Mouse (Mus musculus): ENCODE data around the gene Trim6. TPM values are rescaled to one million over a fixed set of nuclear protein-coding genes. Genes with fewer than 3 reads are reported as not detected.
A peak's percentile ranks its signal among the peaks of the same experiment; 100 is the strongest.
"Not testable (repeated sequence)": the region's sequence is repeated elsewhere in the genome, so short reads cannot be mapped to it uniquely, and the experiment has no call there.

The Trim6 gene
- total RNA-seq (2021): 1 to 10 TPM in 1 of 2 experiments, under 1 TPM in 1; 0.45 to 1.7 TPM

DNA sequence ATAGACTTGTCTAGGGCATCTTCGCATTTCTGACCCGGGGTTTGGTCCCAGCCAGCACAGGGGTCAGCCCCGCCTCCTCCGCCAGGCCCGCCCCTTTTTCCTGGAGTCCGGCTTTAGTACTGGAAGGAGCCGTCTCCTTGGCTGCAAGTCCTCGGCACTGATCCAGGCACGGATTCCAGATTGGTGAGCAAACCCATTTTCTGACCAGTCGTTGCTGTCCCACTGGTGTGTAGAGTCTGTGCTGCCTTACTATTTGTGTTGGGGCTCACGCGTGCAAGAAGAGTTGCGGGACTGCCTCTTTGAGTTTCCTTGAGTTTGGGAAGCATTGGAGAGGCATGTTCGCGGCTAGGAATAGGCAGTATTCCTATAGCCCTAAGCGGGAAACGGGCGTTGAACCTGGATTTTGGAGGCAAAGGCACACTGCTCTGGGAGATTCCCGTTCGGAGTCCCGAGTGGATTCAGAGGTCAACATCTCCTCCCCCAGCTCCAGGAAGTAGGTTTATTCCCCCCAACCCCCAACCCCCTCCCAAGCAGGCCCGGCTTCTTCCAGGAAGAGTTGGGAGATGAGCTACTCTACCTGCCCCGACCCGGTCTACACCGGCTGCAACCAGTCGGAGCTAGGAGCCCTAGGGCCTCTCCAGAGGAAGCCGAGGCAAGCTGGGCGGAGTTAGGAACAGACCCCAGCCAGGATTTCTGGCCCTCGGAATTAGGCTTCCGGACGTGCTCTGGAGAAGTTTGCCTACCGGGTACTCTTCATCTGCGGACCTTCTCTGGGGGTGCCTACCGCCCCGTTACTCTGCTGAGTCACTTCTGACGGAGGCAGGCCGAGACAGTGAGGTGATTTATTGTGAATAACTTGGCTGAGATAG, at the start of gene Trim6:
Trim6 (plus strand) TSS at position 93 of the 869 bp plus-strand sequence.
- DNase-seq: peak; percentile 86 to 90
- intact Hi-C loops (cut with DNase I): no loop called here

DNA sequence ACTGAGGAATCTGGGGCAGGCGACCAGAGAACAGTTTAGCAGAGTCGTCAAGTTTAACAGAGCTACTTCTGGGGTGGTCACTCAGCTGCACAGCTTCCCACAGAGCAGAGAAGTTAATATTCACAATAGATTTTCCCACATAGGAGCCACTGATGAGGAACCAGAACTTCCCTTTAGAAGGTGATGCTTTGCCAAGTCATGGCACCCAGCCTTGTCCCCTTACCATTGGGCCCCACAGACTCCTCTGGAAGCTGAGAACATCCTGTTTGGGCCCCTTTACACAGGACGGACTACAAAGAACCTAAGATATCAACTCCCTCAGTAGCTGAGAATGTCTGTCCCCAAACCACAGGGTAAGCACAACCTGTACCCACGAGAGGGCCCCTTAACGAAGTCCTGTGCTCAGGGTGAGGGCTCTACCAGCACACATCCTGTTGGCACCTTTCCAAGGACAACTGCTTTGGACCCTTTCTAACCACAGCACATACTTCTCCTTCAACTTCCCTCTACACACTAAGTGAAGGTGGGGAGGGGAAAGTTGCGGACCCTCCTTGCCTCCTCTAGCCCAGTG, 48.9 kb upstream of the Trim6 start:
- intact Hi-C loops (cut with DNase I): no loop called here
- no peak for DNase-seq

DNA sequence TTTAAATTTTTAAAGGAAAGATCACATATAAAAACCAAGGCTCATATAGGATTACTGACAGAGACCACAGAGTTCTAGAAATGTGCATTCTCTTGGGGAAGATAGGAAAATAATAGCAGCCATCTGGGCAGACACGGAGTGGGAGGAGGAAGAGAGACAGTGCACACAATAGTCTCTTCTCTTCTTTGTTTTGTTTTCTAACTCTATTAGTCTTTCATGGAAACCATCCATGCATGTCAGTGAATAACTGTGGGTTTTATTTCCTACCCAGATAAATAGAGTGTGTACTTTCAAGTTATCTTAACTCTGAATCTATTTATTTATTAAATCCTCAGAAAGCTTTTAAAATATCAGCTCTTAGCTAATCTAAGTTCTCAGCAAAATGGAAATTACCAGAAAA, 43.5 kb upstream of the Trim6 start:
- DNase-seq: no peak
- intact Hi-C loops (cut with DNase I): no loop called here

DNA sequence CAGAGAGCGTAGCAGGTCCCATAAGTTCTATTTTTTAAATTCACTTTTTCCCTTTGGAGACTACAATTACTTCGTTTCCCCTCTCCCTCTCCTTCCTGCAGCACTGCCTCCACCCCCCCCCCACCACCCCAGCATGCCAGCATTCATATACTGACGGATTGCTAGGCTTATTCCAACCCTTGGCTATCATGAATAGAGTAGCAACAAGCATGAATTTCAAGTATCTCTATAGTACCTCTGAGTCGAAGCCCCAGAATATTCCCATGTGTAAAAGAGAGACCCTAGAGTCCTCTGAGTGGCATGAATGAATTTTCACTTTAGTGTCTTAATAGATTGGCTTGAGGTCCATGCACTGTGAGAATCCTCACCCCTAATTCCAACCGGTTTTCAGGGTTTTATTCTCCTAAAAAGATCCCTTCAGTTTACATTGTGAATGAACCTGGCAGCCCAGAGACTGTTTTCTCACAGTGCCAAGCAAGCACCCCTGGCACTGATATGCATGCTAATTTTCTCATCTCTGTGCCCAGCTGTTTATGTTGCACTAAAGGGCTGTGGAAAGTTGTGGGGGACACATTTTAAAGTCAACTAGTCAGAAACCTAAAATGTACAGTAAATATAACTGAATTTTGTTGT, 40.1 kb upstream of the Trim6 start:
- intact Hi-C loops (cut with DNase I): no loop called here
- no peak for DNase-seq

DNA sequence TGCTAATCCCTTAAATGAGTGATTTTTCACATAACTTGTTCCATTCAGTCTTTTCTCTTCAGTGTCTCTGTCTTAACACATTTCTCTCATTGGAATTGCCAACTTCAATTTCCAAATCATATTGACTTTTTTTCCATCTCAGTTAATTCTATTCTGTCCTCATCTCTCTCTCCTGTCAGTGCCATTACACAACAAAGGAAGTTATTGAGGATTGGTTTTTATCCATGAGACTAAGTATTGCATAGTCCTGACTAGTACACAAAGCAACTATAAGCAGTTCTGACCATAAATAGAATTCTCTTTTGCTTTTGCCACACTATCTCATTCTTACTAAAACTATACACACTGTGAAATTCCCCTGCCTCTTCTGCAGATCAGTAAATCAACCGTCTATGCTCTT, 39.5 kb upstream of the Trim6 start:
- DNase-seq: no peak
- intact Hi-C loops (cut with DNase I): no loop called here

DNA sequence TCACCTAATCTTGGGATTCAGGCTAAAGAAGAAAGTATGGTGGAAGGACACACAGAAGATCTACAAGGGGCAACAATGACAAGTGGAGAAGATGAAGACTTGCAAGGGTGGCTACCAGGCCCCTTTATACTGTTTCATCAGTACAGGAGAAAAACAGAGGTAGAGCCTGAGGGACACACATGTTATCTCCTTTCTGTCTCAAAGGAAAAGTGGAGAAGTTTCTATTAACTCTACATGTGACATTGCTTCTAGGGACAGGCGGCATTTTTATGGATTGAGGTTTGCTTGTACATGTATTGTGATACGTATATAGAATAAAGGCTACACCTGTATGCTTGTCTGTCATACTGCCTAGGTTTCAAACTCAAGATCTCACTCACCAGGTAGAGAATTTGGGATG, 35.3 kb upstream of the Trim6 start, which contains the start of gene Olfr648:
Olfr648 (minus strand) TSS at position 101 of the 400 bp plus-strand sequence.
- intact Hi-C loops (cut with DNase I): no loop called here
- DNase-seq: no peak

DNA sequence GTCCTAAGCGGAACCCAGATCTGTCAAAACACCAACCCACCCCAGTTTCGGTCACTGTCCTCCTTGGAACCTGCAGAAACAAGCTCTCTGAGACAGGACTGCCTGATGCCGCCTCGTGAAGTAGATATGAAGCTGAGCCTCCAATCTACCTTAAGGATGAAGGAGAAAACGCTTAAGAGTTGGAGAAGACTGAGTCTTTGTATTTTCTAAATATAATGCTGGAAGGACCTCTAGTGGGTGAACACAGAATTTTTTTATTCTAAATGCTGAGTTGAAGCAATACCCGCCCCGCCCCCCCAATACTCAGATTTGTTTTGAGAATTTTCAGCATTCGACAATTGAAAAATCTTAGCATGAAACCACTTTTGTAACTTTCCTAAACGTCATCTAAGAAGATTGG, 27.3 kb upstream of the Trim6 start:
- intact Hi-C loops (cut with DNase I): no loop called here
- no peak for DNase-seq

DNA sequence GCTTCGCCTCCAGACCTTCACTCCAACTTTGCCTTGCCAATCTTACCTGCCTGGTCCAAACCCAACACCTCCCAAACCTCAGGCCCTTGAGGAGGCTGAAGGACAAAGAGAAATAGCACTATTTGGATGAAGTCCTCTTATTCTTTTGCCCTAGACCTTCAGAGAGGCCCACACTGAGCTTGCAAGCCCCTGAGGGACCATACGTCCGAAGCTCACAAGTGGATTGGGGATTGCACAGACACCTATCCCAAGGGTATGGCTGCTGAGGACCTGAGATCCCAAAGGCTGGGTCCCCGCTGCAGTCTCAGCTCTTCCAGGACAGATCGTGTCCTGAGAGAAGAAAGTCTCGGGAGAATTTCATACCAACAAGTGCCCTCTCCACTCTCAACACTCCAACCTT, 22.7 kb upstream of the Trim6 start, which contains the start of gene Olfr649:
Olfr649 (minus strand) TSS at position 101 of the 400 bp plus-strand sequence.
- intact Hi-C loops (cut with DNase I): no loop called here

DNA sequence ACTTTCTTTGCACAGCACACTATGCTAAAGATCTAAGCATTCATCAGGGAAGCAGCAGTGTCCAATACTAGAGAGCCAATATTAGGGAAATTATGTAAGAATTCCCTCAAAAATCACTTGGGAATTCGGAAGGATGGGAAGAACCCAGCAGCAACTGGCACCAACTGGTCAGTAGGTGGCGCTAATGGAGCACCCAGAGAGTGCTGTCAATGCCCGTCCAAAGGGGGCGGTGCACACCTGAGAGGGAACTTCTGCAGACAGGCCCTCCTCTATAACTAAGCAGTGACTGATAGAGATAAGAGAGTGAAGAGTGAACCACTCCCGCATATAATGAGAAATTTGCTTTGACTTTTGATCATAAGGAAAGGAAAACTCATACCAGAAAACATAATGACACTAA, 18.8 kb upstream of the Trim6 start:
- intact Hi-C loops (cut with DNase I): loop anchor here (1.0 to 5.0 kb wide), 2 partner anchors 31 to 97 kb away; no protein-coding TSS in a partner anchor
- DNase-seq: peak; percentile 67 to 81

More for the DNA sequence above, 22.7 kb upstream of the Trim6 start, which contains the start of gene Olfr649:
- no peak for DNase-seq

DNA sequence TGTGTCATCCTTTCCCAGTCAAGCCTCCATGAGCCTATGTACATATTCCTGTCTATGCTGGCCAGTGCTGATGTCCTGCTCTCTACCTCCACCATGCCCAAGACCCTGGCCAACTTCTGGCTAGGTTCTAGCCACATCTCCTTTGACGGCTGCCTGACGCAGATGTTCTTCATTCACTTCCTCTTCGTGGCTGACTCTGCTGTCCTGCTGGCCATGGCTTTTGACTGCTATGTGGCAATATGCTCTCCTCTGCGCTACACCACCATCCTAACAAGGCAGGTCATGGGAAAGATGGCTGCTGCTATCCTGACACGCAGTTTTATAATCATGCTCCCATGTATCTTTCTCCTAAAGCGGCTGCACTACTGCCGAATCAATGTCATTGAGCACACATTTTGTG, 12.4 kb upstream of the Trim6 start:
- DNase-seq: no peak
- intact Hi-C loops (cut with DNase I): no loop called here

DNA sequence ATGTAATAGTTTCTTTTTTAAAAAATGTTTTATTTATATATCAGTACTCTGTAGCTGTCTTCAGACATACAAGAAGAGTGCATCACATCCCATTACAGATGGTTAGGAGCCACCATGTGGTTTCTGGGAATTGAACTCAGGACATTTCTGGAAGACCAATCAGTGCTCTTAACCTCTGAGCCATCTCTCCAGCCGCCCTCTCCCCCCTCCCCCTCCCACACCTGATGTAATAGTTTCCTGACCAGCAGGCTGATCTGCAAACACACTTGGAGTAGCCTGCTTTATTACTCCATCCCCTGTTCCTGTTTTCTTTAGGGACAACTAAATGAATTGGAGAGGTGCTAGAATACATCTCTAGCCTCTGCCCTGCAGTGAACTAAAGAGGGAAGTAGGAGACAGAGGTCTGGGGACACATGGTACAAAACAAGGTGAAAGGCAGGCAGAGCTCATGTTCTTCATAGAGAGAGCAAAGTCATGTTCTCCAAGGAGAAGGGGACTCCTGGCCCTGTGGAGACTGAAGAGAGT, 2.5 kb upstream of the Trim6 start:
- intact Hi-C loops (cut with DNase I): no loop called here
- no peak for DNase-seq

DNA sequence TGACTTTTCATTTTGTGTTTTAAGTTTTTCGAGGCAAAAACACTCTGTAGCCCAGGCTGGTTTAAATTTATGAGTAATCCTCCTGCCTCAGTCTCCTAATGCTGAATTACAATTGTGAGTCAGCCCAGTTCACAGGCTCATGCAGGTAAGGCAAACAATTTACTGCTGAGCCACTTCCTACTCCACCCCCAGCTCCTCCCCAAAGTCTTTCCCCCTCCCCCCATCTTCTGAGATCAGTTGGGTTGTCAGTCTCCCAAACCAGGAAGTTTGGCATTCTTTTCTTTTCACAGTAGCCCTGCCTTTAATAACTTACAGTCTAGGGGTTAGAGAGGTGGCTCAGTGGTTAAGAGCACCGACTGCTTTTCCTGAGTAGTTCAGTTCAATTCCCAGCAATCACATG, 712 bp upstream of the Trim6 start:
- intact Hi-C loops (cut with DNase I): no loop called here
- no peak for DNase-seq

DNA sequence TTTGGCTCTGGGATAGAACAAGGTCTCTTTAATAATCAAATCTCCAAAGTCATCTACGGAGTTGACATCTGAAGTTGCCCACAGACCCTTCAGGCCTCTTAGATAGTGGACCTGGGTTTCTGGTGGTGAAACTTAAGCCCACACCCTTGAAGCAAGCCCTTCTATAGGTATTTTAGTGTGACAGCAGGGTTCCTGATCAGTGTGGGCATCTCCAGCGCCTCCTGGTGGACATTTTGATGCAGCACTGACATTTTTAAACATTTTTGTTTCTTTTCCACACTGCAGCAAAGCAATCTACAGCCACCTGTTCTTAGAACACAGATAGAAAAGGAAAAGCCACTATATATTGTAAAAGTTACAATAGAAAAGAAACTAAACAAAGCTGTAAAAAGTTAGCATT, 12.6 kb downstream of the Trim6 start:
- peak; percentile 9 to 61 for DNase-seq
- intact Hi-C loops (cut with DNase I): loop anchor here (1.0 kb wide), 1 partner anchor 31 kb away; no protein-coding TSS in a partner anchor

DNA sequence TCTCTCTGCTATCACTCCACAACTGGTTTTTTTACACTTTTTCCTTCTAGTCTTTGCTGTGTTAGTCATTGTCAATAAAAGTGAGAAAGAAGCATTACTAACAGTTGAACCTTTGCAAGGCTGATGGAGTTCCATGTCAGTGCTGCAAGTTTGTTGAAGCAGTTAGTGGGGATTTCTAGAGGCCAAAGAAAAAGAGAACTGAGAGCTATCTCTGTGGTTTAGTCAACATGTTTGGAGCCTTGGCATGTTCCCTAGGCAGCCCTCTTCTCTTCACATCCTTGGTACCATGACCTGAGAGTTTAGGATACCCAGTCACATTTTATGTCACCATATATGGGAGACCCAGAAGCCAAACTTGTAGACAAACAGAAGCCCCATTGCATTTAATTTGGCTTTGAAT, 22.3 kb downstream of the Trim6 start:
- intact Hi-C loops (cut with DNase I): no loop called here
- DNase-seq: no peak

DNA sequence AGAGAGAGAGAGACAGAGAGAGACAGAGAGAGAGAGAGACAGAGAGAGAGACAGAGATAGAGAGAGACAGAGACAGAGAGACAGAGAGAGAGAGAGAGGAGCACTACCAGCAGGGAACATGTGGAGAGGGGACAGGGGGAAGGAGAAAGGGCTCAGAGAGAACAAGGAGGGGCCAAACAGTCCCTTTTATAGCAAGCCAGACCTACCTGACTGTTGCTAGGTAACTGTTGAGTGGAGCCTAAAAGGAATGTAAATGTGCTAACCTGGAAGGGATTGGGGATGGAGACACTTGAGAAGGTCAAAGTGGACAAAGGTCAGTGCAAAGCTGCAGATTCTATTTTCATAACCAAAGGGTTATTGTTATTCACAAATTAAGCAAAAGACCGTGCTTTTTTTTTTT, 25.0 kb downstream of the Trim6 start:
- intact Hi-C loops (cut with DNase I): loop anchor here (2.0 kb wide), 1 partner anchor 23 kb away; no protein-coding TSS in a partner anchor
- DNase-seq: no peak

DNA sequence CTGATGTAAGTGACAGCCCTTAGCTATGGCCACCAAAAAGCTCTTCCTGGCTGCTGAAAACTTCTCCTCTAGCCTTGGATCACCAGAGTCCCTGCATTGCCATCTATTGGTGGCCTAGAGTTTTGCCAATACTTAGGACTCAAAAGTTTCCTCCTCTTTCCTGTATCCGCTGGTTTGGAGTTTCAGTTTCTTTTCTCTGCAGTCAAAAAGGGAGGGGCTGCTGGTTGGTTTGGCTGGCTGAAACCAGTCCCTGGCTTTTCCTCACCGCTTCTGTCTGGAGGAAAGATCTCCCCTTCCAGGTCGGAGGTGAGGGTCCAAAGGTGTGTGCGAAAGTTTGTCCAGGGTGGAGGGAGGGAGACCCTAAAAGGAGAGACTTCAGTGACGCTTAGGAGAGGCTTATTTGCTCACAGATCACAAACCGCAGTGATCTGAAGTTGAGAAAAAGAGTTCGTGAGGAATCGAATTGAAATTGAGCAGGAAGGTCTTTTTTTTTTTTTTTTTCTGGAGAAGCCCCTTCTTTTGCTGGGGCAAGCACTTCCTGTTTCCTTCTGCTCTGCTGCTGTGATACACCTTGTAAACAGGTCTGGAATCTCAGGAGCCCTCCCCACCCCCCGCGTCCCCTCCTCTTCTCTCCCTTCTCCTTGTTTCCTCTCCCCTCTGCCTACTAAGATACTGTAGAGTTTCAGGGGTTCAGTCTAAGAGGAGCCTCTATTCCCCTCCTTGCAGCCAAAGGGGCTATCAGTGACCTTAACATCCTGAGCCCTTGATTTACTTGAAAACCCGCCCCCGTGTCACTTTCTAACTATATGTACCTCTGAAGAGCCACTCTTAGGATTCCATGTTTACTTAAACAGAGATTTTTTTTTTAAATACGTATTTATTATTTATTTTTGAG, 25.9 kb downstream of the Trim6 start, which contains the start of gene Trim34a:
Trim34a (plus strand) TSS at position 171 of the 895 bp plus-strand sequence.
- peak; percentile 74 to 77 for DNase-seq
- intact Hi-C loops (cut with DNase I): loop anchor here (2.0 kb wide), 1 partner anchor 24 kb away; no protein-coding TSS in a partner anchor

DNA sequence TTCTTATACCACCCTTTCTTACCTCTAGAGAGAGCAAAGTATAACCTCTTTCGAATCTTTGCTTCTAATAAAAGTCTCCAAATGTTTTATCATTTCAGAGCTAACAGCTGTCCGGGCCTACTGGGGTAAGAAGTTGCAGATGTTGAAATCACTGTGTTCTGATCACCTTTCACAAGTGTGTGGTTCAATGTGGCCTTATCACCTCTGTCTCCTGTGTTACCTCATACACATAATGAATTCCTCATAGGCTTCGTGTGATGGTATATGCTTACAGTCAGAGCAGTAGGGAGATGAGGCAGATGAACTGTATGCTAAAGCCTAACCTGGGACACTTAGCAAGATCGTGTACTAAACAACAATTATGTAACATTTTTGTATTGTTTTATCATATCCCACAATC, 41.8 kb downstream of the Trim6 start:
- DNase-seq; intact Hi-C loops (cut with DNase I): not testable (repeated sequence)

DNA sequence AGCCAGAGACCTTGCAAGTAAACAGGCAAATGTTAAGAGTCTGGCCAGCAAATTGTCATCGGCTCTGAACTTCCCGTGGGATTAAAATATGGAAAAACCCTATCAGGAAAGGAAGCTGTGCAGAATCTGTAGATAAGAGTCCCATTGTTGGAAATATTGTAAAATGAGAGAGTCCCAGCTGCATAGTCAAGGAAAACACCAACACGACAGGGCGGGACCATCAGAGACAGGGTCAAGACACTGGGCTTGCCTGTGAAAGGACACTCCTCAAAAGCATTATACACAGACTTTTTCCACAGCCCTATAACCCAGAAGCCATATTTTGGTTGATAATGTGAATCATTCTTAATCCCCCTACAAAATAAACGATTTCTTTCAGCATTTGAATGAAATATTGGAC, 46.7 kb downstream of the Trim6 start:
- intact Hi-C loops (cut with DNase I): not testable (repeated sequence)

DNA sequence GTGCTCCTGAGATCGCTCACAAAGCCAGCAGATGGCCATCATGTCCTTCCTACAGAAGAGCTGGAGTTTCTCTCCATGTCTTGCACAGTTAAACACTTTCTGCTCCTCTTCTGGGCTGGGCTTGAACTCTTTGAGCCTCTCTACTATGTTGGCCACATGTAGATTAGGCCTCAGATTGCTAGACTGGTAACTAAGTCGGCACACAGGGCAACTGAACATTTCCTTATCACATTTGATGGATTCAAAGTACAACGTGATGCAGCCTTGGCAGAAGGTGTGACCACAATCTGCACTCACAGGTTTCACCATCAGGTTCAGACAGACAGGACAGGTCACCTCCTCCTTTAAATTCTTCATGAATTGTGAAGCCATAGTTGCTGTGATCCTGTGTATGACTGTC, 60.8 kb downstream of the Trim6 start:
- DNase-seq; intact Hi-C loops (cut with DNase I): not testable (repeated sequence)

More for the DNA sequence above, 46.7 kb downstream of the Trim6 start:
- DNase-seq: not testable (repeated sequence)
